Mouse (Mus musculus) limb, embryonic 12.5 days (tissue): ENCODE data around the gene Sec31b. TPM values are rescaled to one million over a fixed set of nuclear protein-coding genes. Genes with fewer than 3 reads are reported as not detected.

ENCODE experiments used
- ATAC-seq: fragments of 200-750 bp; cut with Nextera tagmentation; 2 replicates; pipeline ENCODE4 v1.8.0; 2017; ENCODE audit warnings: low read depth, moderate TSS enrichment; ENCODE audit not compliant: insufficient number of reproducible peaks, insufficient read depth, low FRiP score, low TSS enrichment
- H3K27ac ChIP-seq: fragments of 300-500 bp; sonication (generic); 2 replicates; pipeline ENCODE4 v1.5.1; 2016; ENCODE audit warnings: mild to moderate bottlenecking, moderate library complexity
- H3K27me3 ChIP-seq: fragments of 300-500 bp; sonication (generic); 2 replicates; pipeline ENCODE4 v1.6.1; 2016; ENCODE audit warnings: mild to moderate bottlenecking, moderate library complexity
- H3K36me3 ChIP-seq: fragments of 300-500 bp; sonication (generic); 2 replicates; pipeline ENCODE4 v1.6.1; 2016; ENCODE audit warnings: mild to moderate bottlenecking, moderate library complexity
- H3K4me1 ChIP-seq: fragments of 300-500 bp; sonication (generic); replicated peaks from 2 replicates; pipeline ENCODE4 v1.6.1; 2016
- H3K4me2 ChIP-seq: fragments of 300-500 bp; sonication (generic); 2 replicates; pipeline ENCODE4 v1.6.1; 2016; ENCODE audit warnings: mild to moderate bottlenecking, moderate library complexity
- H3K4me3 ChIP-seq: fragments of 300-500 bp; sonication (generic); replicated peaks from 2 replicates; pipeline ENCODE4 v1.5.1; 2016; ENCODE audit warnings: mild to moderate bottlenecking
- H3K9ac ChIP-seq: fragments of 300-500 bp; sonication (generic); replicated peaks from 2 replicates; pipeline ENCODE4 v1.6.1; 2016; ENCODE audit warnings: mild to moderate bottlenecking, moderate library complexity
- H3K9me3 ChIP-seq: fragments of 300-500 bp; sonication (generic); 2 replicates; pipeline ENCODE4 v1.6.1; 2016; ENCODE audit warnings: mild to moderate bottlenecking, moderate library complexity
- WGBS: fragments of 180-500 bp; shearing (Covaris S2); methylation state at CpG from one replicate; pipeline ENCODE4 v1.1.7; 2016; 5-methylcytosine and 5-hydroxymethylcytosine counted together
- polyA plus RNA-seq: library from polyadenylated mRNA; unstranded; fragments of >200 nt; fragmentation: Nextera tagmentation; extraction: Ambion mirVana; gene quantifications from 2 replicates; pipeline ENCODE4 v1.2.1, GENCODE M21; 2016

Sec31b gene
- polyA plus RNA-seq, 1 experiment from 2014 or later, result 0.75 TPM

GRCm38 (mm10) chr19:44564006-44564405 lies 18.3 kb upstream of the Sec31b start:
- peaks cover 25% of the 10 kb centered on the region for H3K4me1 ChIP-seq
- H3K4me3 ChIP-seq, result peak overlapping the region; percentile 72
- H3K4me2 ChIP-seq, result peak overlapping the region; percentile 88
- H3K27ac ChIP-seq, result no peak overlapping the region
- no peak overlapping the region for H3K9ac ChIP-seq
- ATAC-seq, result no peak
- WGBS, result 92% methylated on average over 14 of the region's 14 CpGs
- peaks cover 46% of the 10 kb centered on the region for H3K36me3 ChIP-seq
- peaks cover 3% of the 10 kb centered on the region; the same call in 1 of the 2 replicates for H3K27me3 ChIP-seq
- H3K9me3 ChIP-seq, result no peaks in the 10 kb centered on the region

- peak; percentile 93 for ATAC-seq
- peak within 1 kb of the TSS; percentile 73 for H3K9ac ChIP-seq
- H3K4me2 ChIP-seq, result peak within 1 kb of the TSS; percentile 88
- peaks cover 8% of the 10 kb centered on the region; the same call in 1 of the 2 replicates for H3K27me3 ChIP-seq
- under 1% methylated on average over 33 of the region's 33 CpGs for WGBS
- H3K9me3 ChIP-seq, result no peaks in the 10 kb centered on the region
- H3K4me1 ChIP-seq, result peaks cover 25% of the 10 kb centered on the region
- H3K36me3 ChIP-seq, result peaks cover 34% of the 10 kb centered on the region
- peak within 1 kb of the TSS; percentile 74; the same call in 1 of the 2 replicates for H3K27ac ChIP-seq
- peak within 1 kb of the TSS; percentile 72 for H3K4me3 ChIP-seq
Observed at GRCm38 (mm10) chr19:44562652-44563206, 17.1 kb upstream of the Sec31b start, which contains the start of gene Hif1an. TSS of gene Hif1an (plus strand) at chr19:44562850.

GRCm38 (mm10) chr19:44554861-44555590 lies 9.4 kb upstream of the Sec31b start, which contains the start of gene Ndufb8:
TSS of gene Ndufb8 (minus strand) at chr19:44555440.
- H3K9me3 ChIP-seq, result no peaks in the 10 kb centered on the region
- 1% methylated on average over 50 of the region's 50 CpGs for WGBS

GRCm38 (mm10) chr19:44554490-44554860 lies 8.8 kb upstream of the Sec31b start:
- Histone ChIP-seq H3K36me3 (peaks cover 40% of the 10 kb centered on the region), H3K9me3 (no peaks in the 10 kb centered on the region), H3K4me1 (peaks cover 11% of the 10 kb centered on the region), H3K9ac (peak overlapping the region; percentile 82), H3K4me2 (peak overlapping the region; percentile 88), H3K27me3 (peaks cover 5% of the 10 kb centered on the region; the same call in 1 of the 2 replicates), H3K27ac (0 out of 2 replicates have a peak overlapping the region, but pooled peaks have one; percentile 80), H3K4me3 (peak overlapping the region; percentile 90)
- WGBS, result 5% methylated on average over 8 of the region's 8 CpGs
- no peak for ATAC-seq

More at GRCm38 (mm10) chr19:44554861-44555590, 9.4 kb upstream of the Sec31b start, which contains the start of gene Ndufb8:
- peaks cover 34% of the 10 kb centered on the region for H3K36me3 ChIP-seq
- peaks cover 8% of the 10 kb centered on the region; the same call in 1 of the 2 replicates for H3K27me3 ChIP-seq
- H3K9ac ChIP-seq, result peak within 1 kb of the TSS; percentile 82
- H3K27ac ChIP-seq, result peak within 1 kb of the TSS; percentile 80
- ATAC-seq, result peak; percentile 79
- peaks cover 11% of the 10 kb centered on the region for H3K4me1 ChIP-seq
- H3K4me3 ChIP-seq, result peak within 1 kb of the TSS; percentile 90
- peak within 1 kb of the TSS; percentile 88 for H3K4me2 ChIP-seq

GRCm38 (mm10) chr19:44553286-44553685 lies 7.6 kb upstream of the Sec31b start:
- 93% methylated on average over 4 of the region's 4 CpGs for WGBS
- H3K36me3 ChIP-seq, result peaks cover 52% of the 10 kb centered on the region
- no peak overlapping the region for H3K4me3 ChIP-seq

GRCm38 (mm10) chr19:44552731-44553130 lies 7.1 kb upstream of the Sec31b start, which contains the start of gene Gm20538:
TSS of gene Gm20538 (minus strand) at chr19:44552831.
- no peaks in the 10 kb centered on the region for H3K9me3 ChIP-seq
- WGBS, result 95% methylated on average over 4 of the region's 4 CpGs
- H3K36me3 ChIP-seq, result peaks cover 57% of the 10 kb centered on the region
- H3K27me3 ChIP-seq, result no peaks in the 10 kb centered on the region
- no peak within 1 kb of the TSS for H3K4me2 ChIP-seq
- no peak for ATAC-seq
- H3K9ac ChIP-seq, result no peak within 1 kb of the TSS
- no peak within 1 kb of the TSS for H3K27ac ChIP-seq
- peaks cover 11% of the 10 kb centered on the region for H3K4me1 ChIP-seq
- H3K4me3 ChIP-seq, result no peak within 1 kb of the TSS

More at GRCm38 (mm10) chr19:44553286-44553685, 7.6 kb upstream of the Sec31b start:
- Histone ChIP-seq H3K9me3 (no peaks in the 10 kb centered on the region), H3K27ac (no peak overlapping the region), H3K27me3 (no peaks in the 10 kb centered on the region), H3K9ac (no peak overlapping the region), H3K4me1 (peaks cover 11% of the 10 kb centered on the region), H3K4me2 (no peak overlapping the region)
- no peak for ATAC-seq

GRCm38 (mm10) chr19:44544775-44545174 lies 889 bp downstream of the Sec31b start:
- peaks cover 23% of the 10 kb centered on the region for H3K36me3 ChIP-seq
- H3K4me1 ChIP-seq, result peaks cover 7% of the 10 kb centered on the region
- no peak overlapping the region for H3K9ac ChIP-seq
- H3K27me3 ChIP-seq, result peaks cover 19% of the 10 kb centered on the region
- H3K4me3 ChIP-seq, result peak overlapping the region; percentile 52; the same call in 1 of the 2 replicates
- peaks cover 18% of the 10 kb centered on the region; the same call in 1 of the 2 replicates for H3K9me3 ChIP-seq
- no peak for ATAC-seq
- no peak overlapping the region for H3K27ac ChIP-seq
- H3K4me2 ChIP-seq, result peak overlapping the region; percentile 92
- WGBS, result 3% methylated on average over 13 of the region's 13 CpGs

- peaks cover 7% of the 10 kb centered on the region for H3K4me1 ChIP-seq
- no peak overlapping the region for H3K9ac ChIP-seq
- H3K4me2 ChIP-seq, result no peak overlapping the region
- no peak overlapping the region for H3K4me3 ChIP-seq
- no peak overlapping the region for H3K27ac ChIP-seq
- no peak for ATAC-seq
- H3K9me3 ChIP-seq, result peaks cover 18% of the 10 kb centered on the region; the same call in 1 of the 2 replicates
- H3K27me3 ChIP-seq, result peaks cover 19% of the 10 kb centered on the region
- WGBS, result 66% methylated on average over 10 of the region's 10 CpGs
- H3K36me3 ChIP-seq, result peaks cover 19% of the 10 kb centered on the region
Observed at GRCm38 (mm10) chr19:44544372-44544771, 1.3 kb downstream of the Sec31b start.

- WGBS, result 90% methylated on average over 8 of the region's 8 CpGs
- Histone ChIP-seq H3K27me3 (peaks cover 19% of the 10 kb centered on the region), H3K9ac (no peak overlapping the region), H3K4me2 (no peak overlapping the region), H3K27ac (no peak overlapping the region), H3K36me3 (peaks cover 2% of the 10 kb centered on the region; the same call in 1 of the 2 replicates), H3K4me3 (no peak overlapping the region), H3K9me3 (peaks cover 18% of the 10 kb centered on the region; the same call in 1 of the 2 replicates), H3K4me1 (peaks cover 7% of the 10 kb centered on the region)
- ATAC-seq, result no peak
Observed at GRCm38 (mm10) chr19:44542694-44543178, 2.9 kb downstream of the Sec31b start.

- H3K9me3 ChIP-seq, result peaks cover 18% of the 10 kb centered on the region; the same call in 1 of the 2 replicates
- H3K4me1 ChIP-seq, result no peaks in the 10 kb centered on the region
- H3K27me3 ChIP-seq, result peaks cover 4% of the 10 kb centered on the region; the same call in 1 of the 2 replicates
- H3K27ac ChIP-seq, result no peak overlapping the region
- H3K4me3 ChIP-seq, result no peak overlapping the region
- H3K9ac ChIP-seq, result no peak overlapping the region
- ATAC-seq, result no peak
- H3K36me3 ChIP-seq, result no peaks in the 10 kb centered on the region
- H3K4me2 ChIP-seq, result no peak overlapping the region
- 81% methylated on average over 8 of the region's 8 CpGs for WGBS
Observed at GRCm38 (mm10) chr19:44537416-44537815, 8.2 kb downstream of the Sec31b start.

- WGBS, result 34% methylated on average over 3 of the region's 3 CpGs
- no peak overlapping the region for H3K4me2 ChIP-seq
- no peaks in the 10 kb centered on the region for H3K36me3 ChIP-seq
- H3K4me1 ChIP-seq, result no peaks in the 10 kb centered on the region
- H3K9me3 ChIP-seq, result peaks cover 6% of the 10 kb centered on the region; the same call in 1 of the 2 replicates
- H3K27ac ChIP-seq, result no peak overlapping the region
- H3K9ac ChIP-seq, result no peak overlapping the region
- H3K4me3 ChIP-seq, result no peak overlapping the region
- no peak for ATAC-seq
- peaks cover 14% of the 10 kb centered on the region for H3K27me3 ChIP-seq
Observed at GRCm38 (mm10) chr19:44535376-44535775, 10.3 kb downstream of the Sec31b start.
